In genomic region chr2:83812483-83813272, GRCm38 (mm10) we compare ENCODE assay signal across 8 mouse cellular contexts. TPM values are rescaled to one million over a fixed set of nuclear protein-coding genes. Genes with fewer than 3 reads are reported as not detected.
DNase-seq lines count a peak whose midpoint lies in the region; ATAC-seq lines count a peak whose summit lies in the region.

Gene Fam171b, plus strand, starts transcription at chr2:83812636.

- peak within 1 kb of the TSS; percentile 69 for H3K4me2 ChIP-seq in forebrain, embryonic 13.5 days
- peak within 1 kb of the TSS; percentile 60 for H3K4me2 ChIP-seq in liver, embryonic 16.5 days (ENCODE audit: low read depth, low read length)
- H3K4me2 ChIP-seq in neural tube, embryonic 13.5 days = peak within 1 kb of the TSS; percentile 57

- no peaks in the 10 kb centered on the region for H3K36me3 ChIP-seq in forebrain, embryonic 13.5 days (ENCODE audit: poor library complexity, severe bottlenecking)
- no peaks in the 10 kb centered on the region for H3K36me3 ChIP-seq in liver, embryonic 16.5 days (ENCODE audit: control insufficient read depth, insufficient read depth)
- H3K36me3 ChIP-seq in neural tube, embryonic 13.5 days = no peaks in the 10 kb centered on the region

- peaks cover 28% of the 10 kb centered on the region for H3K4me1 ChIP-seq in forebrain, embryonic 13.5 days
- H3K4me1 ChIP-seq in liver, embryonic 16.5 days (ENCODE audit: control insufficient read depth, low read depth, low read length) = no peaks in the 10 kb centered on the region
- peaks cover 28% of the 10 kb centered on the region for H3K4me1 ChIP-seq in neural tube, embryonic 13.5 days (replicated peaks)

- peak within 1 kb of the TSS; percentile 94 for H3K27ac ChIP-seq in forebrain, embryonic 13.5 days
- no peak within 1 kb of the TSS for H3K27ac ChIP-seq in liver, embryonic 16.5 days (ENCODE audit: low read length)
- H3K27ac ChIP-seq in neural tube, embryonic 13.5 days (replicated peaks) = peak within 1 kb of the TSS; percentile 97

- peak; percentile 96 for ATAC-seq in forebrain, embryonic 13.5 days
- peak; percentile 32; the same call in 1 of the 2 replicates for ATAC-seq in liver, embryonic 16.5 days (ENCODE audit: low read depth)
- ATAC-seq in neural tube, embryonic 13.5 days (ENCODE audit: low read depth) = peak; percentile 96

- no peaks in the 10 kb centered on the region for H3K9me3 ChIP-seq in forebrain, embryonic 13.5 days (replicated peaks)
- H3K9me3 ChIP-seq in liver, embryonic 16.5 days (replicated peaks; ENCODE audit: control insufficient read depth, low read length) = no peaks in the 10 kb centered on the region
- H3K9me3 ChIP-seq in neural tube, embryonic 13.5 days = no peaks in the 10 kb centered on the region

- H3K9ac ChIP-seq in forebrain, embryonic 13.5 days = peak within 1 kb of the TSS; percentile 97
- H3K9ac ChIP-seq in liver, embryonic 16.5 days (ENCODE audit: low read depth, low read length) = no peak within 1 kb of the TSS
- H3K9ac ChIP-seq in neural tube, embryonic 13.5 days = peak within 1 kb of the TSS; percentile 93

- no peaks in the 10 kb centered on the region for H3K27me3 ChIP-seq in forebrain, embryonic 13.5 days
- H3K27me3 ChIP-seq in liver, embryonic 16.5 days (ENCODE audit: control insufficient read depth, insufficient read depth, low read depth, low read length) = peaks cover 23% of the 10 kb centered on the region
- H3K27me3 ChIP-seq in neural tube, embryonic 13.5 days = no peaks in the 10 kb centered on the region

- peak; percentile 67 for DNase-seq in CD4-positive helper T cell, adult 2 months (ENCODE audit: low read depth, low spot score)
- peak; percentile 63 for DNase-seq in brain, embryonic 18.5 days (ENCODE audit: low read depth, low spot score)
- peak; percentile 70 to 72 for DNase-seq in heart, postnatal 10 days
- peak; percentile 80 to 86 for DNase-seq in kidney, postnatal 4 days
- peak; percentile 79 for DNase-seq in telencephalon, adult 2 months (ENCODE audit: low read depth, low spot score)

- peak within 1 kb of the TSS; percentile 88 for H3K4me3 ChIP-seq in forebrain, embryonic 13.5 days
- H3K4me3 ChIP-seq in liver, embryonic 16.5 days (ENCODE audit: low read depth, low read length) = peak within 1 kb of the TSS; percentile 50
- peak within 1 kb of the TSS; percentile 62 for H3K4me3 ChIP-seq in neural tube, embryonic 13.5 days

- under 1% methylated on average over 51 of the region's 63 CpGs for WGBS in forebrain, embryonic 13.5 days
- WGBS in liver, embryonic 16.5 days (ENCODE audit: insufficient replicate concordance) = under 1% methylated on average over 63 of the region's 63 CpGs
- 0% methylated on average over 61 of the region's 63 CpGs for WGBS in neural tube, embryonic 13.5 days

- intact Hi-C loops in heart, postnatal 10 days (cut with DNase I) = loop anchor here (10.0 kb wide), 1 partner anchor 622 kb away; no protein-coding TSS in a partner anchor

RNA-seq across cellular contexts. Expression of gene Fam171b, which starts in this region (rescaled TPM):
- polyA plus RNA-seq in forebrain, embryonic 13.5 days (2015; fragmentation: Nextera tagmentation; extraction: Ambion mirVana) = 47.2 and 55.0 TPM in 2 replicates
- total RNA-seq in heart, postnatal 10 days (2021) = 1 to 10 TPM; 1.9 TPM
- polyA plus RNA-seq in liver, embryonic 16.5 days (2015; fragmentation: Nextera tagmentation; extraction: Ambion mirVana) = 0.28 and 0.33 TPM in 2 replicates
- 79.8 and 86.9 TPM in 2 replicates for polyA plus RNA-seq in neural tube, embryonic 13.5 days (2015; fragmentation: Nextera tagmentation; extraction: Ambion mirVana)

Comparison
In these comparisons a context has a peak if more than half of its experiments do, and no peak if none do; other contexts are left out.
1. RNA of gene Fam171b (polyA plus RNA-seq): 79.8 to 86.9 TPM in neural tube, embryonic 13.5 days and 47.2 to 55.0 TPM in forebrain, embryonic 13.5 days; 0.28 to 0.33 TPM in liver, embryonic 16.5 days; every median in the first group is over 10 times any median in the second.
2. Peak in ATAC-seq, H3K4me3 ChIP-seq and H3K4me2 ChIP-seq in liver, embryonic 16.5 days; RNA of the gene not detected or under 1 TPM.
3. ATAC-seq: peak in every context shown above with its lines; median percentile 96 in forebrain, embryonic 13.5 days; 96 in neural tube, embryonic 13.5 days; 32 in liver, embryonic 16.5 days.
4. Peak in every context shown above with its lines, with median percentiles within 50 percentile points of each other: DNase-seq, H3K4me2 ChIP-seq and H3K4me3 ChIP-seq.